Mouse (Mus musculus): ENCODE results near the gene Akap10. TPM values are rescaled to one million over a fixed set of nuclear protein-coding genes. Genes with fewer than 3 reads are reported as not detected.

Gene Akap10
- polyA plus RNA-seq, 1 experiment from 2014 or later, result 7.1 TPM

- Histone ChIP-seq H3K4me2 (replicated peaks; ENCODE audit: low read depth) (no peak overlapping the region), H3K4me3 (ENCODE audit: low read depth, low read length) (no peak overlapping the region), H3K27ac (replicated peaks) (no peak overlapping the region), H3K27me3 (ENCODE audit: control insufficient read depth, insufficient read depth, low read length) (no peaks in the 10 kb centered on the region), H3K9me3 (ENCODE audit: control insufficient read depth, low read length) (no peaks in the 10 kb centered on the region), H3K36me3 (ENCODE audit: control insufficient read depth, insufficient read depth, low read length) (peaks cover 7% of the 10 kb centered on the region; the same call in 1 of the 2 replicates), H3K4me1 (replicated peaks; ENCODE audit: control insufficient read depth, insufficient read depth) (no peaks in the 10 kb centered on the region), H3K9ac (ENCODE audit: low read length) (no peak overlapping the region)
- TF ChIP-seq CTCF (IDR thresholded peaks at IDR 0.05; ENCODE audit: low read depth) (no peak), EP300 (optimal IDR thresholded peaks at IDR 0.05) (no peak)
- ATAC-seq (ENCODE audit: low FRiP score, low TSS enrichment), result no peak
- 100% methylated on average over 1 of the region's 1 CpGs for WGBS
- no peak for DNase-seq (ENCODE audit: low spot score)
Observed at GRCm38 (mm10) chr11:61839182-61839581, 90.9 kb downstream of the Akap10 start.

Other genes starting within 250 kb of the Akap10 start
- 4.5 and 4.9 TPM in 2 replicates for gene Fam83g, start 246.2 kb downstream of the Akap10 start, polyA plus RNA-seq (2015; fragmentation: Nextera tagmentation; extraction: Ambion mirVana)
- gene Slc5a10, start 209.4 kb downstream of the Akap10 start, polyA plus RNA-seq (2015; fragmentation: Nextera tagmentation; extraction: Ambion mirVana), result 0.07 TPM in 1 of 2 replicates, not detected in the other
- gene Prpsap2, start 168.2 kb downstream of the Akap10 start, polyA plus RNA-seq (2015; fragmentation: Nextera tagmentation; extraction: Ambion mirVana), result 17.4 and 17.8 TPM in 2 replicates
- gene Ulk2, start 75.2 kb downstream of the Akap10 start, polyA plus RNA-seq (2015; fragmentation: Nextera tagmentation; extraction: Ambion mirVana), result 4.9 and 5.5 TPM in 2 replicates
- gene Specc1, start 26.5 kb upstream of the Akap10 start, polyA plus RNA-seq (2015; fragmentation: Nextera tagmentation; extraction: Ambion mirVana), result 2.5 and 3.2 TPM in 2 replicates

All from stomach, postnatal 0 days (tissue).